Mouse (Mus musculus): Measurements from ENCODE around the gene Fmo5. TPM values are rescaled to one million over a fixed set of nuclear protein-coding genes. Genes with fewer than 3 reads are reported as not detected.
A peak's percentile ranks its signal among the peaks of the same experiment; 100 is the strongest.

Fmo5 gene
- total and polyA plus RNA-seq, 3 experiments: 0.39 to 0.55 (median 0.40) TPM

DNA sequence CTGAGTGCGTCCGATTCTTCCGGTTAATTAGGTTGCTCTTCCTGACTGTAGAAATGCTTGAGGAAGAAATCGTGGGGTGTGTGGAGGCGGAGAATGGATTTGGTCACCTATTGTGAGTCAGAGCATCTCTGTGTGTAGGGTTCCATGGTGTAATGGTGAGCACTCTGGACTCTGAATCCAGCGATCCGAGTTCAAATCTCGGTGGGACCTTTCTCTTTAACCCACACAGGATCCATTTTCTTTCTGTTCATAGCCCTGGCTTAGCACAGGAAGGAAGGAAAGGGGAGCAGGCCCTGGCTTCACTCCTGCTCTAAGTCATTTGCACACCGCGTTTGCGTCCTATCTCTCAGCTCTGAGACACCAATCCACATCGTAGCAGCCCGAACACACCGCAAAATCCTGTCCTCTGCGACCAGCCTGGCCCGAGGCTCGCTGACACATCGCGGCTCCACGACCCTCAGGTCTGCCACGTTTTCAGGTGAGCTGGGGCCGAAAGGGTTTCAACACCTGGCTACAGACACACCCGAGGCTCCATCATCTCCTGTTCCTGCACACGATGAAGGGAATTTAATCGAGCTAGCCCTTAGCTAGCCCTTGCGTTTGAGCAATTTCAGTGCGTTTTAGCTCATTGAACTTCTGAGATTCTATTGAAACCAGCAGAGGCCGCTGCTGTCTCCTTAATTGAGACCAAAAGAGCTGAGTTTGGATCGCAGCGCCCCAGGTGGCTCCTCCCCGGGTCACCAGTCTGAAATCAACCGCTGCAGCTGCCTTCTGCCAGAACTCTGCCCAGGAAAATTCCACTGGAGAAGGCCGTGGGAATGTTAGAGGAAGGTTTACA, 52.9 kb downstream of the Fmo5 start (continued):
- no peak for TF ChIP-seq ZKSCAN1 (IDR thresholded peaks at IDR 0.05; ENCODE audit: borderline replicate concordance, low read depth, low read length)
- peak; percentile 55; the same call in 1 of the 2 replicates for TF ChIP-seq SIN3A (IDR thresholded peaks at IDR 0.05; ENCODE audit: low read length)
- peak; percentile 97 for TF ChIP-seq IRF4 (IDR thresholded peaks at IDR 0.05; ENCODE audit: low read depth, low read length)
- peak; percentile 65 for TF ChIP-seq SMC3 (IDR thresholded peaks at IDR 0.05; ENCODE audit: low read depth, low read length)
- TF ChIP-seq HCFC1 (IDR thresholded peaks at IDR 0.05; ENCODE audit: low read depth, low read length): no peak
- 0 out of 2 replicates have a peak, but pooled peaks have one; percentile 21 for TF ChIP-seq MYC (IDR thresholded peaks at IDR 0.05; ENCODE audit: low read depth, low read length)
- no peak for TF ChIP-seq POLR2A (IDR thresholded peaks at IDR 0.05; ENCODE audit: low read depth, low read length)

DNA sequence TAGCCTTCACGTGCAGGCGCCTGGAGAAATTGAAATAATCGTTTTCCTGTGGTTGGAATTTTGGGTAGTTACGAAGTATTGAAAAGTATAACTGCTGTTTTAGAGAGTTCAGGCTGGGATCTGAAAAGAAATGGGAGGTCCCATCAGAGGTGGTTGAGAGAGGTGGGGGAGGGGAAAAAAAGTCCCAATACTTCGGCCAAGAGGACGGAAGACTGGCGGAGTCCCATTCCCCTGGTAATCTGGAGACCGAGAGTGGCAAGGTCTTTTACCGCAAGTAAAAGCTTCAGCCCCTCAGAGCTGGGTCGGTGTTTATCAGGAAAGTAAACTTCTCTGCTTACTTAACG, 53.5 kb downstream of the Fmo5 start:
- DNase-seq (ENCODE audit: extremely low read depth): no peak
- H3K27ac ChIP-seq (ENCODE audit: insufficient read depth, low read depth): no peak overlapping the region
- TF ChIP-seq ZKSCAN1 (IDR thresholded peaks at IDR 0.05; ENCODE audit: borderline replicate concordance, low read depth, low read length): no peak
- TF ChIP-seq EP300 (IDR thresholded peaks at IDR 0.05; ENCODE audit: low read length): no peak
- TF ChIP-seq SMC3 (IDR thresholded peaks at IDR 0.05; ENCODE audit: low read depth, low read length): no peak
- TF ChIP-seq POLR2AphosphoS2 (IDR thresholded peaks at IDR 0.05; ENCODE audit: low read depth, low read length): no peak
- no peak for TF ChIP-seq BHLHE40 (IDR thresholded peaks at IDR 0.05; ENCODE audit: low read depth, low read length)
- no peak for TF ChIP-seq ELF1 (IDR thresholded peaks at IDR 0.05; ENCODE audit: low read depth, low read length)
- TF ChIP-seq GABPA (IDR thresholded peaks at IDR 0.05; ENCODE audit: insufficient replicate concordance, low read depth, low read length): no peak
- TF ChIP-seq HCFC1 (IDR thresholded peaks at IDR 0.05; ENCODE audit: low read depth, low read length): no peak
- no peak for TF ChIP-seq CHD1 (IDR thresholded peaks at IDR 0.05; ENCODE audit: low read depth, low read length)
- TF ChIP-seq TBP (conservative IDR thresholded peaks at IDR 0.05; ENCODE audit: low read depth, low read length): no peak
- no peak for TF ChIP-seq RAD21 (IDR thresholded peaks at IDR 0.05; ENCODE audit: low read depth, low read length)
- TF ChIP-seq E2F4 (IDR thresholded peaks at IDR 0.05; ENCODE audit: insufficient replicate concordance, low read depth, low read length): no peak
- TF ChIP-seq CTCF (conservative IDR thresholded peaks at IDR 0.05 in 1 of 2, IDR thresholded peaks at IDR 0.05 in 1 of 2; ENCODE audit: low read depth in 2 of 2, low read length in 2 of 2): no peak
- TF ChIP-seq MXI1 (IDR thresholded peaks at IDR 0.05; ENCODE audit: low read depth, low read length): no peak
- in situ Hi-C loops (cut with MboI; ENCODE audit: low pct_ligation_motif_present, low pct_unique_long_range_greater_than_20kb, low sequenced_read_pairs) (loop anchor here (5.0 to 25.0 kb wide), 2 partner anchors 85 to 480 kb away; partner anchors contain the start of gene Adam30), dilution Hi-C loops (cut with MboI; ENCODE audit: extremely low pct_ligation_motif_present, extremely low pct_unique_long_range_greater_than_20kb, low sequenced_read_pairs) (no loop called here)
- H3K9me3 ChIP-seq (replicated peaks; ENCODE audit: low read length): no peaks in the 10 kb centered on the region
- peaks cover 0 to 15% of the 10 kb centered on the region in 2 experiments; a peak in 2 of 4 replicates for H3K4me1 ChIP-seq (ENCODE audit: control insufficient read depth in 1 of 2, insufficient read depth in 2 of 2)
- H3K9ac ChIP-seq (ENCODE audit: insufficient read depth, low read depth): peak overlapping the region; percentile 14; the same call in 1 of the 2 replicates
- no peaks in the 10 kb centered on the region for H3K36me3 ChIP-seq (replicated peaks in 1 of 2; ENCODE audit: control insufficient read depth in 1 of 2, insufficient read depth in 1 of 2, low read length in 1 of 2)
- peak overlapping the region in 2 of 3 experiments; percentile 31 to 61 for H3K4me3 ChIP-seq (replicated peaks in 1 of 3; ENCODE audit: low read depth in 2 of 3, low read length in 2 of 3, poor library complexity in 1 of 3)
- H3K79me2 ChIP-seq (replicated peaks; ENCODE audit: control insufficient read depth, extremely low read depth, insufficient read depth, poor library complexity, severe bottlenecking): no peaks in the 10 kb centered on the region
- H3K4me2 ChIP-seq (ENCODE audit: insufficient read depth, low read depth, poor library complexity, severe bottlenecking): peak overlapping the region; percentile 67
- H3K27me3 ChIP-seq (replicated peaks): peaks cover 5% of the 10 kb centered on the region
